In genomic region chrX:75673586-75673919, GRCm38 (mm10) we compare ENCODE assay signal across 9 mouse cellular contexts.
DNase-seq lines count a peak whose midpoint lies in the region; ATAC-seq and TF ChIP-seq lines count a peak whose summit lies in the region.
"Had no signal": no experiment of that assay in that cellular context is flagged by ENCODE, and none has a peak within 500 bp of the region (broad histone marks: within the 10 kb centered on the region; RNA-seq: fewer than 3 reads in every experiment).

No protein-coding gene starts in this region.

- H3K4me2 ChIP-seq in kidney, embryonic 15.5 days = peak overlapping the region; percentile 45
- peak overlapping the region; percentile 45 for H3K4me2 ChIP-seq in forebrain, postnatal 0 days (ENCODE audit: low read depth)
- peak overlapping the region; percentile 53 for H3K4me2 ChIP-seq in liver, postnatal 0 days (ENCODE audit: low read depth, low read length)

- no peaks in the 10 kb centered on the region for H3K9me3 ChIP-seq in kidney, embryonic 15.5 days (replicated peaks)
- no peaks in the 10 kb centered on the region for H3K9me3 ChIP-seq in forebrain, postnatal 0 days (ENCODE audit: low read length)
- 0 out of 2 replicates have a peak, but pooled peaks cover 3% of the 10 kb centered on the region for H3K9me3 ChIP-seq in liver, postnatal 0 days (ENCODE audit: low read length)

- H3K36me3 ChIP-seq in kidney, embryonic 15.5 days = no peaks in the 10 kb centered on the region
- H3K36me3 ChIP-seq in forebrain, postnatal 0 days (ENCODE audit: insufficient read depth) = no peaks in the 10 kb centered on the region
- H3K36me3 ChIP-seq in liver, postnatal 0 days (replicated peaks; ENCODE audit: insufficient read depth, low read length) = no peaks in the 10 kb centered on the region

- no peak for TF ChIP-seq POLR2A in bone marrow, adult 2 months (IDR thresholded peaks at IDR 0.05; ENCODE audit: borderline replicate concordance, control insufficient read depth, low read depth, low read length)

- 55% methylated on average over 13 of the region's 13 CpGs for WGBS in kidney, embryonic 15.5 days
- 58% methylated on average over 13 of the region's 13 CpGs for WGBS in bone marrow, adult 2 months
- WGBS in forebrain, postnatal 0 days = 44% methylated on average over 13 of the region's 13 CpGs
- WGBS in liver, postnatal 0 days (ENCODE audit: insufficient replicate concordance) = 32% methylated on average over 13 of the region's 13 CpGs

- H3K9ac ChIP-seq in kidney, embryonic 15.5 days = peak overlapping the region; percentile 17; the same call in 1 of the 2 replicates
- peak overlapping the region; percentile 56 for H3K9ac ChIP-seq in forebrain, postnatal 0 days
- peak overlapping the region; percentile 30; the same call in 1 of the 2 replicates for H3K9ac ChIP-seq in liver, postnatal 0 days (replicated peaks)

- no peaks in the 10 kb centered on the region for H3K4me1 ChIP-seq in kidney, embryonic 15.5 days
- H3K4me1 ChIP-seq in bone marrow, adult 2 months (ENCODE audit: control insufficient read depth, insufficient read depth, low read length) = peaks cover 2% of the 10 kb centered on the region; the same call in 1 of the 2 replicates
- no peaks in the 10 kb centered on the region for H3K4me1 ChIP-seq in forebrain, postnatal 0 days (ENCODE audit: insufficient read depth)
- no peaks in the 10 kb centered on the region for H3K4me1 ChIP-seq in liver, postnatal 0 days (ENCODE audit: insufficient read depth)

- TF ChIP-seq EP300 in liver, postnatal 0 days (IDR thresholded peaks at IDR 0.05; ENCODE audit: low read depth) = no peak

- no peak for DNase-seq in kidney, adult 8-10 months
- DNase-seq in forebrain, postnatal 0 days = no peak
- no peak for DNase-seq in liver, postnatal 0 days
- DNase-seq in adrenal gland, postnatal 10 days = no peak
- no peak for DNase-seq in cerebellum, adult 11 months

- H3K27ac ChIP-seq in kidney, embryonic 15.5 days = 0 out of 2 replicates have a peak overlapping the region, but pooled peaks have one; percentile 18
- H3K27ac ChIP-seq in bone marrow, adult 2 months (ENCODE audit: control insufficient read depth, insufficient read depth, low read depth, low read length, poor library complexity) = no peak overlapping the region
- peak overlapping the region; percentile 21 for H3K27ac ChIP-seq in forebrain, postnatal 0 days (ENCODE audit: low read depth, low read length)
- no peak overlapping the region for H3K27ac ChIP-seq in liver, postnatal 0 days (ENCODE audit: low read depth)

- peak overlapping the region; percentile 23 for H3K4me3 ChIP-seq in kidney, embryonic 15.5 days (replicated peaks)
- no peak overlapping the region for H3K4me3 ChIP-seq in bone marrow, adult 2 months (replicated peaks; ENCODE audit: control insufficient read depth, low read depth, low read length)
- peak overlapping the region; percentile 30 for H3K4me3 ChIP-seq in forebrain, postnatal 0 days (ENCODE audit: low read depth, low read length)
- H3K4me3 ChIP-seq in liver, postnatal 0 days (ENCODE audit: low read depth, low read length) = peak overlapping the region; percentile 32

- H3K27me3 ChIP-seq in kidney, embryonic 15.5 days = no peaks in the 10 kb centered on the region
- H3K27me3 ChIP-seq in forebrain, postnatal 0 days (ENCODE audit: insufficient read depth, low read length) = no peaks in the 10 kb centered on the region
- no peaks in the 10 kb centered on the region for H3K27me3 ChIP-seq in liver, postnatal 0 days (ENCODE audit: insufficient read depth, low read length)
- H3K27me3 ChIP-seq: Patski had no signal

- no peak for ATAC-seq in kidney, embryonic 15.5 days (replicated peaks; ENCODE audit: low FRiP score)
- ATAC-seq in forebrain, postnatal 0 days = no peak
- ATAC-seq in liver, postnatal 0 days = no peak
- ATAC-seq in cerebellum, adult (ENCODE audit: insufficient number of reproducible peaks, low FRiP score, low TSS enrichment) = no peak

- peak; percentile 37; the same call in 1 of the 2 replicates for TF ChIP-seq CTCF in bone marrow, adult 2 months (IDR thresholded peaks at IDR 0.05; ENCODE audit: control insufficient read depth, insufficient read depth, low read length)
- no peak for TF ChIP-seq CTCF in forebrain, postnatal 0 days (IDR thresholded peaks at IDR 0.05; ENCODE audit: low read depth)
- no peak for TF ChIP-seq CTCF in liver, postnatal 0 days (IDR thresholded peaks at IDR 0.05; ENCODE audit: low read depth)

Comparison
In these comparisons a context has a peak if more than half of its experiments do, and no peak if none do; other contexts are left out.
1. H3K27ac ChIP-seq: peak in kidney, embryonic 15.5 days (single experiment) and forebrain, postnatal 0 days (single experiment); none in bone marrow, adult 2 months (single experiment) and liver, postnatal 0 days (single experiment).
2. Peak in every context shown above with its lines, with median percentiles within 50 percentile points of each other: H3K4me2 ChIP-seq and H3K9ac ChIP-seq.